Mouse (Mus musculus): ENCODE measurements around the gene Gm49380.

DNA sequence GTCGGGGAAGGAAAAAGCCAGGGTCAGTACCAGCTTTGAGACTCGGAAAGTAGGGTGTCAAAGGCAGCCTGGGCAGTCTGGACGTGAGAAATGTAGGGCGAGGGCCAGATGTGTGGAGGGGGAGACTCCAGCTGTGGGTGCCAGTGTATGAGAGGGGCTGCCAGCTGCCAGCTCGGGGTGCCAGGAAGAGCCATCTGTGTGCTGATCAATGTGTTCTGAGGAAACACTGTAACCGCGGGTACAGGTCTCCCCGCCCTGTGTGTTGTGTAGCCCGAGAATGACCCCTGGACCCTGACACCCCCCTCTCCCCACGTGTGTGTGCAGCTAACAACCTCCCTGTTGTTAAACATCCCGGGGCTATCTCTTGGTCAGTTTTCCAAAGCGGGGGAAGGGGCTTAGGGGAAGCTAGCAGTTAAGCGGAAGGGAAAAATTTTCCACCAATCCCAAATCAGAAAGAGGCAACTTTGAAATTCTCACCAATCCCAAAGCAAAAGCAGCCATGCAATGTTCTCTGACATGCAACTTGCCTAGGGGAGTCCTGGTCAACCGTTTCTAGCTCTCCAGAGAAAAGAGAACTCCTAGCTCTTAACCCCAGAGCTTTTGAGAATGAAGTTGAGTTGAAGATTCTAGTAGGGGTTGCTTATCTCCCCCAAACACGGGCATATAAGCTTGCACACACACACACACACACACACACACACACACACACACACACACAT is 45.9 kb downstream of the Gm49380 start:
- TF ChIP-seq CTCF (IDR thresholded peaks at IDR 0.05; ENCODE audit: low read depth, low read length) (no peak), POLR2A (IDR thresholded peaks at IDR 0.05; ENCODE audit: insufficient read depth, low read length) (no peak)
